Mouse (Mus musculus) ES-E14 (cell line): ENCODE measurements around the gene Tmem167. TPM values are rescaled to one million over a fixed set of nuclear protein-coding genes. Genes with fewer than 3 reads are reported as not detected.

Experiments
- DNase-seq: peaks from one replicate; pipeline ENCODE4 v3.0.0-alpha.2; 2013; ENCODE audit warnings: low read depth, low spot score
- H3K27ac ChIP-seq: 2 replicates; pipeline ENCODE4 v1.5.1; 2012; ENCODE audit warnings: low read depth, mild to moderate bottlenecking, low read length, moderate library complexity, mixed read lengths; ENCODE audit not compliant: poor library complexity, insufficient read depth, severe bottlenecking
- H3K36me3 ChIP-seq: 2 replicates; pipeline ENCODE4 v1.6.1; 2012; ENCODE audit warnings: mild to moderate bottlenecking, low read length, moderate library complexity, mixed read lengths; ENCODE audit not compliant: control insufficient read depth, poor library complexity, insufficient read depth, severe bottlenecking
- H3K4me1 ChIP-seq, 2 experiments: fragments of 150-350 bp in 1 of 2; sonication (generic) in 1 of 2; 2 replicates each; pipeline ENCODE4 v1.6.1; 2012; ENCODE audit warnings: low read length in 2 of 2, mild to moderate bottlenecking in 1 of 2, mixed read lengths in 1 of 2; ENCODE audit not compliant: control insufficient read depth in 2 of 2, insufficient read depth in 2 of 2, poor library complexity in 1 of 2
- H3K4me3 ChIP-seq, 2 experiments: fragments of 150-350 bp in 1 of 2; sonication (generic) in 1 of 2; 2 replicates each; pipeline ENCODE4 v1.5.1; 2012; ENCODE audit warnings: low read length in 2 of 2, low read depth in 1 of 2, mild to moderate bottlenecking in 1 of 2, mixed read lengths in 1 of 2; ENCODE audit not compliant: insufficient read depth in 1 of 2, poor library complexity in 1 of 2, severe bottlenecking in 1 of 2
- H3K9ac ChIP-seq: 2 replicates; pipeline ENCODE4 v1.6.1; 2012; ENCODE audit warnings: low read depth, mild to moderate bottlenecking, low read length, mixed read lengths; ENCODE audit not compliant: poor library complexity, insufficient read depth, severe bottlenecking
- H3K9me3 ChIP-seq: fragments of 150-350 bp; sonication (generic); 2 replicates; pipeline ENCODE4 v1.6.1; 2012; ENCODE audit warnings: low read depth, mild to moderate bottlenecking, low read length; ENCODE audit not compliant: control insufficient read depth, insufficient read depth
- CHD2 ChIP-seq: IDR thresholded peaks from 2 replicates; pipeline ENCODE4 v1.6.1; 2014; ENCODE audit warnings: mild to moderate bottlenecking, low read depth, low read length, inconsistent platforms
- HCFC1 ChIP-seq: IDR thresholded peaks from 2 replicates; pipeline ENCODE4 v1.6.1; 2012; ENCODE audit warnings: low read length, inconsistent platforms, borderline replicate concordance; ENCODE audit not compliant: insufficient read depth
- MAFK ChIP-seq: IDR thresholded peaks from 2 replicates; pipeline ENCODE4 v1.6.1; 2014; ENCODE audit warnings: mild to moderate bottlenecking, low read depth, low read length, inconsistent platforms; ENCODE audit not compliant: insufficient read depth
- ZC3H11A ChIP-seq: IDR thresholded peaks from 2 replicates; pipeline ENCODE4 v1.6.1; 2012; ENCODE audit warnings: low read depth, mild to moderate bottlenecking, inconsistent platforms, low read length, borderline replicate concordance
- ZNF384 ChIP-seq: IDR thresholded peaks from 2 replicates; pipeline ENCODE4 v1.6.1; 2012; ENCODE audit warnings: low read depth, low read length, inconsistent platforms
- in situ Hi-C, 2 experiments: fragments of 600-800 bp; cut with MboI; formaldehyde crosslinking; loops; one replicate each; pipeline ENCODE4 v1.15.1; 2025; ENCODE audit warnings: low sequenced_read_pairs in 2 of 2, inconsistent platforms in 1 of 2; ENCODE audit not compliant: unreplicated experiment in 2 of 2
- total RNA-seq: library from RNA; depleted of rRNA; stranded (reverse); fragments of 300-350 nt; gene quantifications from 2 replicates; pipeline ENCODE4 v1.2.3, GENCODE M21; 2012; rRNA removed

Tmem167 gene
- total RNA-seq = 28.7 and 35.0 TPM in 2 replicates

GRCm38 (mm10) chr13:90088962-90089824 lies at the start of gene Tmem167, which contains the start of gene Xrcc4:
Tmem167 (plus strand) TSS chr13:90089123.
Xrcc4 (minus strand) TSS chr13:90089608.
- Histone ChIP-seq H3K9ac (peak within 1 kb of the TSS; percentile 98), H3K27ac (peak within 1 kb of the TSS; percentile 83), H3K4me3 (peak within 1 kb of the TSS; percentile 84 to 98), H3K4me1 (peaks cover 0 to 4% of the 10 kb centered on the region in 2 experiments; a peak in 1 of 4 replicates), H3K9me3 (no peaks in the 10 kb centered on the region), H3K36me3 (no peaks in the 10 kb centered on the region)
- in situ Hi-C loops = no loop called here
- TF ChIP-seq MAFK (no peak), ZNF384 (no peak), ZC3H11A (no peak), HCFC1 (0 out of 2 replicates have a peak, but pooled peaks have one; percentile 62), CHD2 (0 out of 2 replicates have a peak, but pooled peaks have one; percentile 46)
- DNase-seq = peak; percentile 92

- no peak overlapping the region for H3K27ac ChIP-seq
- no peak overlapping the region for H3K4me3 ChIP-seq
- no peaks in the 10 kb centered on the region for H3K9me3 ChIP-seq
- peaks cover 0 to 2% of the 10 kb centered on the region in 2 experiments; a peak in 1 of 4 replicates for H3K4me1 ChIP-seq
- no peak overlapping the region for H3K9ac ChIP-seq
- no peak for TF ChIP-seq MAFK
- TF ChIP-seq ZC3H11A = no peak
- no peak for TF ChIP-seq CHD2
- TF ChIP-seq ZNF384 = no peak
- TF ChIP-seq HCFC1 = no peak
- DNase-seq = no peak
- H3K36me3 ChIP-seq = no peaks in the 10 kb centered on the region
- in situ Hi-C loops = no loop called here
Observed at GRCm38 (mm10) chr13:90039613-90040012, 49.3 kb upstream of the Tmem167 start.

DNA sequence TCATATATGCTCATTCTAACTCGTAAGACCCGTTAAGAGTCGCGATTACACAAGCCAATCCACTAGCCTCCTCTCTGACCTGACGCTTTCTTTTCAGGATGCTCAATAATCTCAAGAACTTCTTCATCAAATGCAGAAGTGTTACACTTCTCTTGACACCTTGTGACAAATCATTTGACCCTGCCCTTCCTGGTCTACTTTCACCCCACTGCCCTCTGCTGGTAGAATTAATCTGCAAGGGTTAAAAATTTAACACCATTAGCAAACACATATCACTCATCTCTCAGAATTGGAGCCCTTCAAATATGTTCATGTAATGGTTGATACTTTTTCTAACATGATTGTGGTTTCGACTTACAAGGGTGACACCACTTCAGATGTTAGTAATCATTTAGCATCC lies 37.2 kb upstream of the Tmem167 start:
- no peaks in the 10 kb centered on the region for H3K36me3 ChIP-seq
- TF ChIP-seq ZC3H11A (no peak), CHD2 (no peak), ZNF384 (no peak), MAFK (no peak), HCFC1 (no peak)
- no peak overlapping the region for H3K27ac ChIP-seq
- in situ Hi-C loops = no loop called here
- no peaks in the 10 kb centered on the region for H3K4me1 ChIP-seq
- no peak overlapping the region for H3K4me3 ChIP-seq
- no peak overlapping the region for H3K9ac ChIP-seq
- H3K9me3 ChIP-seq = no peaks in the 10 kb centered on the region
- DNase-seq = peak; percentile 12

DNA sequence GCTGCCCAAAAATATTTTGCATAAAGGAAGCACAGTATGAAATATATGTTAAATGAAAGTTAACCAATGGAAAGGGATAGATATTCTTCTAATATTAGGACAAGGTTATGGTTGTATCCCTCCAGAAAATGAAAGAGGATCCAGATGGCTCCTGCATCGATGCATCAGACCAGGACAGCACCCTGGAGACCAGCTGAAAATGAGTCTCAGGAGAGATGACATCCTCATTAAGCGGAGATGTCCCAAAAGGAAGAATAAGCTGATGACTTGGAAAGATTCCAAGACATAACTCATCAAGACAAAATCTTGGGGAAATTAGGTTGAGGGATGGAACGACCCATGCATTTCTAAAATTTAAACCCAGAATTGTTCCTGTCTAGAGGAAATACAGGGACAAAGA lies 36.5 kb upstream of the Tmem167 start:
- DNase-seq = no peak
- no peak for TF ChIP-seq ZNF384
- TF ChIP-seq CHD2 = no peak
- no peak for TF ChIP-seq ZC3H11A
- no peak for TF ChIP-seq MAFK
- no peak for TF ChIP-seq HCFC1
- H3K27ac ChIP-seq = no peak overlapping the region
- H3K36me3 ChIP-seq = no peaks in the 10 kb centered on the region
- H3K4me1 ChIP-seq = no peaks in the 10 kb centered on the region
- no peaks in the 10 kb centered on the region for H3K9me3 ChIP-seq
- in situ Hi-C loops = no loop called here
- no peak overlapping the region for H3K4me3 ChIP-seq
- H3K9ac ChIP-seq = no peak overlapping the region

GRCm38 (mm10) chr13:90061877-90062276 lies 27.0 kb upstream of the Tmem167 start:
- in situ Hi-C loops = no loop called here
- no peaks in the 10 kb centered on the region for H3K36me3 ChIP-seq

More at GRCm38 (mm10) chr13:90061877-90062276, 27.0 kb upstream of the Tmem167 start:
- Histone ChIP-seq H3K4me1 (no peaks in the 10 kb centered on the region), H3K4me3 (no peak overlapping the region), H3K27ac (no peak overlapping the region), H3K9me3 (no peaks in the 10 kb centered on the region), H3K9ac (no peak overlapping the region)
- TF ChIP-seq ZC3H11A (no peak), ZNF384 (no peak), HCFC1 (no peak), MAFK (no peak), CHD2 (no peak)
- DNase-seq = no peak
